Mouse (Mus musculus): ENCODE measurements around the gene Lin54. TPM values are rescaled to one million over a fixed set of nuclear protein-coding genes. Genes with fewer than 3 reads are reported as not detected.

Lin54 gene
- polyA plus RNA-seq, 1 experiment, result 5.3 TPM

- Histone ChIP-seq H3K4me1 (ENCODE audit: control insufficient read depth, insufficient read depth, insufficient read length, low read length) (peaks cover 5% of the 10 kb centered on the region; the same call in 1 of the 2 replicates), H3K27ac (replicated peaks; ENCODE audit: low read depth, low read length) (no peak overlapping the region), H3K4me3 (ENCODE audit: insufficient read depth, low read depth, low read length) (no peak overlapping the region)
Measured at GRCm38 (mm10) chr5:100418077-100418476, 82.4 kb downstream of the Lin54 start.

GRCm38 (mm10) chr5:100415761-100416590 lies 84.5 kb downstream of the Lin54 start, which contains the start of gene Sec31a:
Sec31a (minus strand) TSS chr5:100416234.
- peak within 1 kb of the TSS; percentile 85 for H3K27ac ChIP-seq (replicated peaks; ENCODE audit: low read depth, low read length)
- peaks cover 14% of the 10 kb centered on the region; the same call in 1 of the 2 replicates for H3K4me1 ChIP-seq (ENCODE audit: control insufficient read depth, insufficient read depth, insufficient read length, low read length)
- peak within 1 kb of the TSS; percentile 91 for H3K4me3 ChIP-seq (ENCODE audit: insufficient read depth, low read depth, low read length)

DNA sequence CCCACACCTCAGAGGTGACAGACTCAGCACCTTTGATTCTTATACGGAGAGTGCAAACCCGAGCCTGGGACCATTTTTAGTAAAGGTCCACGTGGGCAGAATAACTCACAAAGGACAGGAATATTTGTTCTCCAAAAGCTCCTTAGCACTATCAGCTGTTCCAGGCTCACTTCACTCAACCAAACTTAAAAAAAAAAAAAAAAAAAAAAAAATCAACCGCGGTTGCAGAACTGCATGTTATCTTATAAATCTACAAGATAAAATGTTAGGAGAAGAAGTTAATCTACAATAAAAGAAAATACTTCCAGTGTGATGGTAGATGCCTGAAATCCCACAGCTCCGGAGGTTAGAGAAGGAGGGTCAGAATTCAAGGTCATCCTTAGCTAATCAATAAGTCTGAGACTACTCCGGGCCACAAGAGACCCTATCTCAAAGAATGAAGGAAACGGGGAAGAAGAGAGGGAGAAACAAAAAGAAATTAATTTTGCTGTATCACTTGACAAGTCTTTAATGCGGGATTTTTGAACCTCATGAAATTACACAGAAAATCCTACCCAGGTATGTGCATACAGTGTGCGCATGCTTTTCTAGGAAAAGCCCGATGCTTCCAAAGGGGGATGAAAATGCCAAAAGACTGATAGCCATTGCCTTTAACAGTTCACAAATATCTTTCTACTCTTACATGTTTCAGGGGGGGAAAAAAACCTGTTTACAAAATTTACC lies 85.8 kb downstream of the Lin54 start:
- H3K4me3 ChIP-seq (ENCODE audit: insufficient read depth, low read depth, low read length), result peak overlapping the region; percentile 31
- 0 out of 2 replicates have a peak overlapping the region, but pooled peaks have one; percentile 10 for H3K27ac ChIP-seq (replicated peaks; ENCODE audit: low read depth, low read length)
- H3K4me1 ChIP-seq (ENCODE audit: control insufficient read depth, insufficient read depth, insufficient read length, low read length), result peaks cover 15% of the 10 kb centered on the region; the same call in 1 of the 2 replicates

GRCm38 (mm10) chr5:100412886-100413285 lies 87.6 kb downstream of the Lin54 start:
- Histone ChIP-seq H3K4me1 (ENCODE audit: control insufficient read depth, insufficient read depth, insufficient read length, low read length) (peaks cover 15% of the 10 kb centered on the region; the same call in 1 of the 2 replicates), H3K4me3 (ENCODE audit: insufficient read depth, low read depth, low read length) (no peak overlapping the region), H3K27ac (replicated peaks; ENCODE audit: low read depth, low read length) (no peak overlapping the region)

- Histone ChIP-seq H3K27ac (replicated peaks; ENCODE audit: low read depth, low read length) (no peak overlapping the region), H3K4me3 (ENCODE audit: insufficient read depth, low read depth, low read length) (no peak overlapping the region)
Measured at GRCm38 (mm10) chr5:100410281-100410680, 90.2 kb downstream of the Lin54 start.

DNA sequence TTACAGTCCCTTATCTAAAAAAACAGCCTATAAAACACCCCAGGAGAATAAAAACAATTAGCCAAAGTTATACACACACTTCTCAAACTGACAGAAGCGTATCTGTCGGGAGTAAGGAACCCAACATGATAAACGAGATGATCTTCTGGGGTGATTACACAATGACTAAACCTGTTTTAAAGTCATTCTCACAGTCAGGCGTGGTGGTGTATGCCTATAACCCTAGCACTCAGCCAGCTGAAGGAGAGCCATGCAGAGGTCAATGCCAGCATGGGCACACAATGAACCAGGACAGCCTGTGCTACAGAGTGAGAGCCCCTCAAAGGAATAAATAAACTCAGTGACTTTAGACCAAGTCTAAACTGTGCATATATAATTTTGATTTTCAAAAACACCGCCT lies 92.0 kb downstream of the Lin54 start:
- Histone ChIP-seq H3K4me3 (ENCODE audit: insufficient read depth, low read depth, low read length) (no peak overlapping the region), H3K27ac (replicated peaks; ENCODE audit: low read depth, low read length) (no peak overlapping the region), H3K4me1 (ENCODE audit: control insufficient read depth, insufficient read depth, insufficient read length, low read length) (peaks cover 11% of the 10 kb centered on the region; the same call in 1 of the 2 replicates)

More at GRCm38 (mm10) chr5:100410281-100410680, 90.2 kb downstream of the Lin54 start:
- peaks cover 15% of the 10 kb centered on the region; the same call in 1 of the 2 replicates for H3K4me1 ChIP-seq (ENCODE audit: control insufficient read depth, insufficient read depth, insufficient read length, low read length)

DNA sequence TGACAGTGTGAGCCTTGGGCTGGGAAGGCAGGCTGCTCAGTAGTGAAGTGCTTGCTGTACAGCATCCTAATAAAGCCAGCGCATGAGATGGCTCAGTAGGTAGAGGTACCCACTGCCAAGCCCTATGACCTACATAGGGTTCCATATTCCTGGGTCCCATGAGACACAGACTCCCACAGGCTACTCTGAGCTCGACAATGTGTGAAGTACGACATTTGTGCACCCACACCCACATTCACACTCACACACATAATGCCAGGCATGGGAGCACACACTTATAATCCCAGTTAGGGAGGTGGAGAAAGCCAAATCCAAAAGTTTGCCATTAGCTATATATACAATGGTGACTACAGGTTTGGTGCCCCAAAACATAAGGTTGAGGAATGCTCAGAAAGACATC lies 103.7 kb downstream of the Lin54 start:
- no peak overlapping the region for H3K4me3 ChIP-seq (ENCODE audit: insufficient read depth, low read depth, low read length)
- H3K27ac ChIP-seq (replicated peaks; ENCODE audit: low read depth, low read length), result no peak overlapping the region
- H3K4me1 ChIP-seq (ENCODE audit: control insufficient read depth, insufficient read depth, insufficient read length, low read length), result no peaks in the 10 kb centered on the region

DNA sequence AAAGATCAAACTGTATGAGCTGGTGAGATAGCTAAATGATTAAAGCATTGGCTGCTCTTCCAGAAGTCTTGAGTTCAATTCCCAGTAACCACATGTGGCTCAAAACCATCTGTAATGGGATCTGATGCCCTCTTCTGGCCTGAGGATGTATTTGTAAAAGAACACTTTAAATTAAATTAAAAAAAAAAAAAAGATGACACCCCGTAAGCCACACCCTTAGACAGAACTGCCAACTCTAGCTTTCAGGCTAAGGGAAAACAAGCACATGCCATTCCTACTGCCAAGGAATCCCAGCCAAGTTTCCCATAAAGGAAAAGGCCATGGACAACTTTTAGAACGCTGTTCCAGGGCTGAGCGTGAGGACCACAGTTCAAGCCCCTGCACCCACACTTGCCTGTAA lies 106.8 kb downstream of the Lin54 start:
- Histone ChIP-seq H3K27ac (replicated peaks; ENCODE audit: low read depth, low read length) (no peak overlapping the region), H3K4me1 (ENCODE audit: control insufficient read depth, insufficient read depth, insufficient read length, low read length) (no peaks in the 10 kb centered on the region), H3K4me3 (ENCODE audit: insufficient read depth, low read depth, low read length) (no peak overlapping the region)

- Histone ChIP-seq H3K4me3 (ENCODE audit: insufficient read depth, low read depth, low read length) (no peak overlapping the region), H3K27ac (replicated peaks; ENCODE audit: low read depth, low read length) (no peak overlapping the region), H3K4me1 (ENCODE audit: control insufficient read depth, insufficient read depth, insufficient read length, low read length) (no peaks in the 10 kb centered on the region)
Measured at GRCm38 (mm10) chr5:100392436-100392955, 107.9 kb downstream of the Lin54 start.

Other genes starting within 250 kb of the Lin54 start
- gene Sec31a, start 84.4 kb downstream of the Lin54 start, polyA plus RNA-seq (2012; ENCODE audit: insufficient read depth, insufficient read length, missing spikeins), result 85.1 and 89.8 TPM in 2 replicates
- 50.0 and 61.2 TPM in 2 replicates for gene Cops4, start 17.7 kb upstream of the Lin54 start, polyA plus RNA-seq (2012; ENCODE audit: insufficient read depth, insufficient read length, missing spikeins)
- 2.9 TPM in 1 of 2 replicates, not detected in the other for gene Plac8, start 71.6 kb upstream of the Lin54 start, polyA plus RNA-seq (2012; ENCODE audit: insufficient read depth, insufficient read length, missing spikeins)
- gene Coq2, start 174.5 kb upstream of the Lin54 start, polyA plus RNA-seq (2012; ENCODE audit: insufficient read depth, insufficient read length, missing spikeins), result 66.5 and 77.7 TPM in 2 replicates
- 1.1 and 1.7 TPM in 2 replicates for gene Hpse, start 219.1 kb upstream of the Lin54 start, polyA plus RNA-seq (2012; ENCODE audit: insufficient read depth, insufficient read length, missing spikeins)